Mouse (Mus musculus) stomach, embryonic 16.5 days (tissue): ENCODE results near the gene Nap1l2. TPM values are rescaled to one million over a fixed set of nuclear protein-coding genes. Genes with fewer than 3 reads are reported as not detected.

Experiments
- polyA plus RNA-seq: library from polyadenylated mRNA; unstranded; fragments of >200 nt; fragmentation: Nextera tagmentation; extraction: Ambion mirVana; gene quantifications from 2 replicates; pipeline ENCODE4 v1.2.1, GENCODE M21; 2015

Nap1l2 gene
- polyA plus RNA-seq, 1 experiment from 2014 or later = 2.8 TPM

Other genes with a start within 250 kb of the Nap1l2 start
- not detected in 2 replicates for gene Cdx4, start 134.8 kb upstream of the Nap1l2 start, polyA plus RNA-seq
- 2.8 and 3.4 TPM in 2 replicates for gene Chic1, start 169.8 kb upstream of the Nap1l2 start, polyA plus RNA-seq
- gene Tsx, start 227.8 kb upstream of the Nap1l2 start, polyA plus RNA-seq = 0.40 and 0.49 TPM in 2 replicates
- gene Gm26992, start 235.4 kb upstream of the Nap1l2 start, polyA plus RNA-seq = not detected in 2 replicates